Mouse (Mus musculus) v-Abl transformed pro-B cells (cell line): Measurements from ENCODE around the gene Esyt2.

ENCODE experiments used
- in situ Hi-C, 2 experiments: fragments of 400-800 bp; cut with MboI; formaldehyde crosslinking; loops; one replicate each; pipeline ENCODE4 v1.15.1; 2025; ENCODE audit not compliant: unreplicated experiment in 2 of 2

Gene Esyt2

DNA sequence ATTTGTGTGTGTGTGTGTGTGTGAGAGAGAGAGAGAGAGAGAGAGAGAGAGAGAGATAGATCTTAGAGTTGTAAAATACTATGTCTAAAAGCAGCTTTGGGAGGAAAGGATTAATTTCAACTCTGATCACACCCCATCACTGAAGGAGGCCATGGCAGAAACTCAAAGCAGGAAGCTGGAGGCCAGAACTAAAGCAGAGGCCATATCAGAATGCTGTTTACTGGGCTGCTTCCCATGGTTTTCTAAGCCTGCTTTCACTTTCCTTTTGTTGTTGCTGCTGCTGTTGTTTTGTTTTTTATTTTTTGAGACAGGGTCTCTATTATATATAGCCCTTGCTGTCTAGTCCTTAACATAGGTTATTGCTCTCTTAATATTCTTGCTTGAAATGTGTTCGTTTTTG, 135.5 kb downstream of the Esyt2 start:
- in situ Hi-C loops: loop anchor here in 1 of 2 experiments (25.0 kb wide), 1 partner anchor 129 kb away; the partner anchor contains the start of genes Esyt2 and Gm11027

DNA sequence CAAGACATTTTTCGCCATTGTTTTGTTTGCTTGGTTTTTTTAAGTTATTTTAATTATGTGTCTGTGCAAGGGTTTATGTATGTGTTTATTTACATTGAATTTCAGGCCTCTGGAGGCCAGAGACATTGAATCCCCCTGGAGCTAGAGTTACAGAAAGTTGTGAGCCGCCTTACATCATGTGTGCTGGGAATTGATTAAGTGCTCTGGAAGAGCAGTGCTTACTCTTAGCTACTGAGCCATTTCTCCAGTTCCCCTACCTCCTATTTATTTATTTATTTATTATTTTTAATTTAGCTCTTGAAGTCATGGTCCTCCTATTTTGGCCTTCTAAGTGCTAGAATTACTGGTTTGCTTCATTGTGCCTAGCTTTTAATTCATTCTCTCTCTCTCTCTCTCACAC, 140.7 kb downstream of the Esyt2 start:
- in situ Hi-C loops: loop anchor here in 1 of 2 experiments (25.0 kb wide), 1 partner anchor 134 kb away; the partner anchor contains the start of genes Esyt2 and Gm11027

DNA sequence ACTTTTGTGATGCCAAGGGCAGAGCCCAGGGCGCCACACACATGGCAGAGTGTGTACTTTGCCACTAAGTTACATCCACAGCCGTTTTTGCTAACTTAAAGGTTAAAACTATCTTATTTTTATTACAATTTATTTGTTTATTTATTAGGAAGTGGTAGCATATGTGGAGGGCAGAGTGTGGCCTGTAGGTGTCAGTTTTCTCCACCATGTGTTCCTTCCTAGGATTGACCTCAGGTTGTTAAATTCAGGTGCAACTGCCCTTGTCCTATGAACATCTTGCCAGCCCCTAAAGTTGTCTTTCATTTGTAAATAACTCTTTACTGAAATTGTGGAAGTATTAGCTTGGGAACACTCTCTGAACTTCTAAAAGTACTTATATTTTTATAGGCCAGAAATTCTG, 144.4 kb downstream of the Esyt2 start:
- in situ Hi-C loops: no loop called here

DNA sequence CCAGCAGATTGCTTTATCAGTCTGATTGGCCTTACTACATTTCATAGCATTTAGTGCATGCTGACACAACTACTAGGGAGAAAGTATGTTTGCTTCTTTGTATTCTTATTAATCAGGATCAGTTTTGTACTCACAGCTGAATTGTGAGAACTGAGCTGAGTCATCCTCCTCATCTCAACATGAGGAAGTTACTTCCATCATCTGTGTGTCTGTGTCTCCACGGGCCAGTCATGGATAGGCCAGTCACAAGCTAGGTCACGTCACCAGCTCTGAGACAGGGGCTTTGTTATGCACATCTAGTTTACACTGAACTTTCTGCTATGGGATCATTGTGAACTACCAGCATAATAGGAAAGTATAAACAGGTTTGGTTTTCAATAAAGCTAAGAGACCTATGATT, 152.7 kb downstream of the Esyt2 start:
- in situ Hi-C loops: no loop called here

DNA sequence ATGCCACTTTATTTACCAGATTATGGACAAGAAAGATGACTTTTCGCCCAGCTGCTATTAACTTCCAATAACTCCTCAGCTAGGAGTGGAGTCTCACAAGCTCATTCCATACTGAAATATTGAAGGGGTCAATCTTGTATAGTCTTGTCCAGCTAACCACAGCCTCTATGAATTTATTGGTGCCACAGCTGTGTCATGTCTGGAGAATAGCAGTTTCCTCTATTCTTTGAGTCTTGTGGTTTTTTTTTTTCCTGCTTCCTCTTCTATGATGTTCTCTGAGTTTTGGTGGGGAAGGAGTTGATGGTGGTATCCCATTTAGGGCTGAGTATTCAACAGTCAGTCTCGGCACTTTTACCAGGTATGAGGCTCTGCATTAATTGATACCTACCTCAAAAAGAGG, 154.2 kb downstream of the Esyt2 start:
- in situ Hi-C loops: no loop called here

DNA sequence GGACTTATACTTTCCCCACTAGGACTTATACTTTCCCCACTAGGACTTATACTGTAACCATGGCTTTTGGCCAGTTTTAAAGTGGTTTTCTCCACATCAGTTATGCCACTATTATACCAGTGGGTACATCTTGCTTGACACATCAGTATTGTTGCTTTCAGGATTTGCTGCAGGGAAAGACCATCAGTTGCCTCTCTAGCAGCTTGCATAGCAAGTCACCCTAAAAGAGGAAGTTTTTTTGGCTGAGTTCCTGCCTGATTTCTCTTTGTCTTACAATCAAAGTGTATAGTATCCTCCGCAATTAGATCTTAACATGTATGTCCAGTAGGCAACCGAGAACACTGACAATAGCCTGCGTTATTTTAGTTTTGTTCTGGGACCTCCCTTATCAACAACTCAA, 155.1 kb downstream of the Esyt2 start:
- in situ Hi-C loops: no loop called here

DNA sequence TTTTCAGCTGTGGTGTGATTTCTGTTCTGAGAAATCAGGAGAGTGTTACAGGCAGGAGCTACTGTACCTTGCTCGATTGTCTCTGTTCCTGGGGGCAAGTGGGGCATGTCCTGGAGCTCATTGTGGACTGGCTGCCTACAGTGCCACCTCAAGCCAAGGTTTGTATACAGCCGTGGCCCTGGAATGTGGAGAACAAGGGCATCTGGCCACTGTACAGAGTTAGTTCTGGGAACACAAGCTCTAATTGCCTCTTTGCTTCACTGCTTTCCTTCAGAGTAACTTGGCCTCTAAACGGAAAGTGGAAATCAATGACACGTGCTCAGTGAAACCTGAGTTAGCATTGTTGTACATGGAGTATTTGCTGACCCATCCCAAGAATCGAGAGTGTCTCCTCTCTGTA, 157.6 kb downstream of the Esyt2 start:
- in situ Hi-C loops: no loop called here
